Mouse (Mus musculus): ENCODE data around the gene Acox1. TPM values are rescaled to one million over a fixed set of nuclear protein-coding genes. Genes with fewer than 3 reads are reported as not detected.

Acox1 gene
- polyA plus RNA-seq, 1 experiment from 2014 or later = 61.7 TPM

DNA sequence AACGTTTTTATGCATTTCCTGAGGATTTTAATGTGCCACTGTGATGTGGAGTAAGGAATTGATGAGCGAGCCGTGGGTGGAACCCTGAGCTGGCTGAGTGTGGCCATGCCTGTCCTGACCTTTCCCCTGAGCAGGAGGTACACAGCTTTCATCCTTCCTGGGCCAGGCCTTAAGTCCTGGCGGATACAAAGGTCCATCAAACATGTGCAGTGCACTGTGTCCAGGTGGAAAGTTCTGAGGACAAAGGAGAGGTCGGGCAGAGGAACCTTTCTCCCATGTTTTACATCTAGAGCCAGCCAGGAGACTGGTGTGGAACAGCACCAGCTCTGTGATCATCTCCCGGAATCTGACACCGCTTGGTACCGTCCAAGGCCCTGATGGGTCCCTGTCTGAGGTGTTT is 10.4 kb upstream of the Acox1 start:
- H3K9me3 ChIP-seq (replicated peaks) = no peaks in the 10 kb centered on the region
- H3K4me1 ChIP-seq = no peaks in the 10 kb centered on the region
- no peak overlapping the region for H3K27ac ChIP-seq (replicated peaks)
- H3K9ac ChIP-seq (replicated peaks) = no peak overlapping the region
- WGBS = 82% methylated on average over 8 of the region's 8 CpGs
- H3K36me3 ChIP-seq = peaks cover 26% of the 10 kb centered on the region
- no peak overlapping the region for H3K4me3 ChIP-seq (replicated peaks)
- H3K27me3 ChIP-seq (replicated peaks) = no peaks in the 10 kb centered on the region
- ATAC-seq (ENCODE audit: low FRiP score) = no peak
- no peak overlapping the region for H3K4me2 ChIP-seq

- H3K27ac ChIP-seq (replicated peaks) = no peak overlapping the region
- no peaks in the 10 kb centered on the region for H3K9me3 ChIP-seq (replicated peaks)
- peaks cover 26% of the 10 kb centered on the region for H3K36me3 ChIP-seq
- no peaks in the 10 kb centered on the region for H3K27me3 ChIP-seq (replicated peaks)
- no peak overlapping the region for H3K4me2 ChIP-seq
- no peak overlapping the region for H3K9ac ChIP-seq (replicated peaks)
- H3K4me3 ChIP-seq (replicated peaks) = no peak overlapping the region
- H3K4me1 ChIP-seq = no peaks in the 10 kb centered on the region
- ATAC-seq (ENCODE audit: low FRiP score) = no peak
- 89% methylated on average over 3 of the region's 3 CpGs for WGBS
Observed at GRCm38 (mm10) chr11:116208660-116209059, 9.8 kb upstream of the Acox1 start.

DNA sequence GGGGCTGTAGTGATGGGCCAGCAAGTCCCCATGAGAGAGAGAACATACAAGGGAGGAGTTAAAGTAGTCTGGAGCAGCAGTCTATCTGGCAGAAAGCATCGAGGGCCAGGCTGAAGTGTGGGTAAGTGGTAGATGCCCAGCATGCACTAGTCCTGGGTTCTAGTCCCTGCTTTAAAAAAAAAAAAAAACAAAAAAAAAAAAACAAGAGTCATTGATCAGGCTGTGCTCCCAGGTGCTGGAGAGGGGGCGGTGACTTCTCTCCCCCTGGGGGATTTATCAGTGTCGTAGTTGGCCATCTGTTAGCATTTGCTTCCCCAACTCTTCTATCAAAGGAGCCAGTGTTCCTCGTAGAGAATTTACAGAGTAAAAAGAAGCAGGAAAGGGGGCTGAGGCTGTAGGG is 7.8 kb upstream of the Acox1 start:
- Histone ChIP-seq H3K4me2 (no peak overlapping the region), H3K27me3 (replicated peaks) (no peaks in the 10 kb centered on the region), H3K9ac (replicated peaks) (no peak overlapping the region), H3K4me1 (no peaks in the 10 kb centered on the region), H3K9me3 (replicated peaks) (no peaks in the 10 kb centered on the region), H3K36me3 (peaks cover 26% of the 10 kb centered on the region), H3K4me3 (replicated peaks) (no peak overlapping the region), H3K27ac (replicated peaks) (no peak overlapping the region)
- ATAC-seq (ENCODE audit: low FRiP score) = no peak
- 65% methylated on average over 4 of the region's 4 CpGs for WGBS

- WGBS = 98% methylated on average over 3 of the region's 3 CpGs
- ATAC-seq (ENCODE audit: low FRiP score) = no peak
- Histone ChIP-seq H3K36me3 (peaks cover 26% of the 10 kb centered on the region), H3K27ac (replicated peaks) (no peak overlapping the region), H3K9me3 (replicated peaks) (no peaks in the 10 kb centered on the region), H3K9ac (replicated peaks) (no peak overlapping the region), H3K27me3 (replicated peaks) (no peaks in the 10 kb centered on the region), H3K4me2 (no peak overlapping the region), H3K4me1 (peaks cover 8% of the 10 kb centered on the region), H3K4me3 (replicated peaks) (no peak overlapping the region)
Observed at GRCm38 (mm10) chr11:116203150-116203549, 4.3 kb upstream of the Acox1 start.

- Histone ChIP-seq H3K27ac (replicated peaks) (no peak overlapping the region), H3K4me2 (no peak overlapping the region), H3K9ac (replicated peaks) (no peak overlapping the region), H3K4me3 (replicated peaks) (no peak overlapping the region), H3K36me3 (peaks cover 15% of the 10 kb centered on the region), H3K4me1 (peaks cover 27% of the 10 kb centered on the region), H3K27me3 (replicated peaks) (no peaks in the 10 kb centered on the region), H3K9me3 (replicated peaks) (no peaks in the 10 kb centered on the region)
- 93% methylated on average over 2 of the region's 2 CpGs for WGBS
- ATAC-seq (ENCODE audit: low FRiP score) = no peak
Observed at GRCm38 (mm10) chr11:116201151-116201550, 2.3 kb upstream of the Acox1 start.

- 0 out of 2 replicates have a peak, but pooled peaks have one; percentile 2 for ATAC-seq (ENCODE audit: low FRiP score)
- WGBS = 21% methylated on average over 13 of the region's 13 CpGs
- Histone ChIP-seq H3K4me3 (replicated peaks) (peak overlapping the region; percentile 88), H3K36me3 (0 out of 2 replicates have a peak, but pooled peaks cover 4% of the 10 kb centered on the region), H3K4me1 (peaks cover 41% of the 10 kb centered on the region), H3K27me3 (replicated peaks) (no peaks in the 10 kb centered on the region), H3K9ac (replicated peaks) (peak overlapping the region; percentile 93), H3K9me3 (replicated peaks) (no peaks in the 10 kb centered on the region), H3K27ac (replicated peaks) (peak overlapping the region; percentile 99), H3K4me2 (peak overlapping the region; percentile 61)
Observed at GRCm38 (mm10) chr11:116198132-116198531, 713 bp downstream of the Acox1 start.

DNA sequence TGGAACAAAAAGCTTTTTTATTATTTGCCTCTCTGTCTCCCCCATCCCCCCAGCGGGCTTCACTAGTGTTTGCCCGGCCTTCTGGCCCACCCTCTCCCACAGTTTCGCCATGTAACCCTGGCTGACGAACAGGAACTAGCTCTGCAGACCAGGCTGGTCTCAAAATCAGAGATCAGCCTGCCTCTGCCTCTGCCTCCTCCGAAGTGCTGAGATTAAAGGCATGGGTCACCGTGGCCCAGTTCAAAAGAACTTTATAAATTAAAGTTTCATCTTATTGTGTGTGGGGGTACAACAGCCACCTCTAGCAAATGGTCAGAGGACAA is 1.3 kb downstream of the Acox1 start:
- Histone ChIP-seq H3K27me3 (replicated peaks) (no peaks in the 10 kb centered on the region), H3K4me3 (replicated peaks) (peak overlapping the region; percentile 88), H3K4me2 (peak overlapping the region; percentile 61), H3K9ac (replicated peaks) (peak overlapping the region; percentile 93; the same call in 1 of the 2 replicates), H3K36me3 (0 out of 2 replicates have a peak, but pooled peaks cover 7% of the 10 kb centered on the region), H3K9me3 (replicated peaks) (no peaks in the 10 kb centered on the region), H3K4me1 (peaks cover 41% of the 10 kb centered on the region), H3K27ac (replicated peaks) (no peak overlapping the region)
- ATAC-seq (ENCODE audit: low FRiP score) = no peak
- WGBS = 93% methylated on average over 6 of the region's 6 CpGs

DNA sequence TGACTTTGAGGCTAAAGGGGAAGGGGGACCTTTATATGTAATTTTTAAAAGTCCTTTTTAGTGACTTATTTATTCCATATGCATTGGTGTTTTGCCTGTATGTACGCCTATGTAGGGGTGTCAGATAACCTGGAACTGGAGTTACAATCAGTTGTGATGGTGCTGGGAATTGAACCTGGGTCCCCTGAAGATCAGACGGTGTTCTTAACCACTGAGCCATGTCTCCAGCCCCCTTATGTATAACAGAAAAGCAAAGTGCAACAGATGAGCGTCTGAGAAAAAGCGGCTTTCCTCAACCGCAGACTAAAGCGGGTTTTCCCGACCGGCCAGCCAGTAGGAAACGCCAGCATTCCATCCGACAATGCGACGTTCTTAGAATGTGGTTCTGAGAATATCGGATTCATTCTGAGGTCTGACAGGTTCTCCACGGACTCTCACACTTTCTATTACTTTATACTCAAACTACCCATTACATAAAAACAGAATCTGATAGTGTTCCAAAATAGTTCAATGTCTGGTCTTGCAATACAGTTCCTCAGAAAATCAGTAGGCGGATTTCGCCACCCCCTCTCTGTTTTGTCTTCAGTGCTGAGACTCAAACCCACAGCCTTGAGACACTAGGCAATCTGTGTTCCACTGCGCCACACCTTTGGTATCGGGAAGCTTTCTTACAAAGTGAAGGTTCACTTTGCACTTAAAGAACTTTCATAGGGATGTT is 1.8 kb downstream of the Acox1 start:
- no peak overlapping the region for H3K9ac ChIP-seq (replicated peaks)
- no peaks in the 10 kb centered on the region for H3K9me3 ChIP-seq (replicated peaks)
- no peaks in the 10 kb centered on the region for H3K27me3 ChIP-seq (replicated peaks)
- H3K36me3 ChIP-seq = 0 out of 2 replicates have a peak, but pooled peaks cover 7% of the 10 kb centered on the region
- 0 out of 2 replicates have a peak overlapping the region, but pooled peaks have one; percentile 88 for H3K4me3 ChIP-seq (replicated peaks)
- ATAC-seq (ENCODE audit: low FRiP score) = no peak
- peak overlapping the region; percentile 61 for H3K4me2 ChIP-seq
- H3K27ac ChIP-seq (replicated peaks) = no peak overlapping the region
- H3K4me1 ChIP-seq = peaks cover 41% of the 10 kb centered on the region
- WGBS = 93% methylated on average over 18 of the region's 18 CpGs

DNA sequence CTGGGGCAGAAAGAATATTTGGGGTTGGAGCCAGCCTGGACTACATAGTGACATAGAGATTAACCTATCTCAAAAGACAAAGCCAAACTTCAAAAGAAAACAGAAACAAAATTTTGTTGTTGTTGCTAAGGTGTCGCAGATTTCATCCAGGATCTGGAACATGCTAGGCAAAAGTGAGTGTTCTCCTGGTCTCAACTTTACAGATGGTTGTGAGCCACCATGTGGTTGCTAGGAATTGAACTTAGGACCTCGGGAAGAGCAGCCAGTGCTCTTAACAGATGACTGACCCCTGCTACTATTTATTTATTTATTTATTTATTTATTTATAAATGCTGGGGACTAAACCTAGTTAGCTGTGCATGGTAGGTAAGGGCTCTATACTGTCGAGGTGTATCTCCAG is 2.5 kb downstream of the Acox1 start:
- Histone ChIP-seq H3K9ac (replicated peaks) (no peak overlapping the region), H3K27ac (replicated peaks) (no peak overlapping the region), H3K27me3 (replicated peaks) (no peaks in the 10 kb centered on the region), H3K4me3 (replicated peaks) (no peak overlapping the region), H3K36me3 (peaks cover 12% of the 10 kb centered on the region; the same call in 1 of the 2 replicates), H3K4me1 (peaks cover 41% of the 10 kb centered on the region), H3K4me2 (no peak overlapping the region), H3K9me3 (replicated peaks) (no peaks in the 10 kb centered on the region)
- WGBS = 83% methylated on average over 3 of the region's 3 CpGs
- no peak for ATAC-seq (ENCODE audit: low FRiP score)

DNA sequence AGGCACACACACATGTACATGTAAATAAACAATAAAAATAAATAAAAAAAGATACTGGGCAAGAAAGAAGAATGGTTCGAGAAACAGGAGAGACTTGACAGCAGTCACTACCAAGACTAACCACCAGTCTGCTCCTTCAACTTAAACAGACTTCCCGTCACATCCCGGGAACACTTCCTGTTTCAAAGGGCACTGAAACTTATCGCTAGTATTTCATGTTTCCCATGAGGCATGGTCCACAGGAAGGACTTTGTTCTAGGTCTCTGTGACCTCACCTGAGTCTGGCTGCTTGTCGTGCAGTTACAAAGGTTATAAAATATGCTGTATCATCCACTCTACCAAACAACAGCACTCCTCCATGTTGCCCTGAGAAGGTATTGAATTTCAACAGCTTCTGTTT is 3.6 kb downstream of the Acox1 start:
- 83% methylated on average over 5 of the region's 5 CpGs for WGBS
- Histone ChIP-seq H3K4me2 (no peak overlapping the region), H3K4me1 (peaks cover 41% of the 10 kb centered on the region), H3K36me3 (peaks cover 19% of the 10 kb centered on the region), H3K4me3 (replicated peaks) (no peak overlapping the region), H3K9me3 (replicated peaks) (no peaks in the 10 kb centered on the region), H3K27ac (replicated peaks) (no peak overlapping the region), H3K27me3 (replicated peaks) (no peaks in the 10 kb centered on the region), H3K9ac (replicated peaks) (no peak overlapping the region)
- no peak for ATAC-seq (ENCODE audit: low FRiP score)

GRCm38 (mm10) chr11:116194619-116195018 is 4.2 kb downstream of the Acox1 start:
- 96% methylated on average over 8 of the region's 8 CpGs for WGBS
- H3K9ac ChIP-seq (replicated peaks) = no peak overlapping the region

DNA sequence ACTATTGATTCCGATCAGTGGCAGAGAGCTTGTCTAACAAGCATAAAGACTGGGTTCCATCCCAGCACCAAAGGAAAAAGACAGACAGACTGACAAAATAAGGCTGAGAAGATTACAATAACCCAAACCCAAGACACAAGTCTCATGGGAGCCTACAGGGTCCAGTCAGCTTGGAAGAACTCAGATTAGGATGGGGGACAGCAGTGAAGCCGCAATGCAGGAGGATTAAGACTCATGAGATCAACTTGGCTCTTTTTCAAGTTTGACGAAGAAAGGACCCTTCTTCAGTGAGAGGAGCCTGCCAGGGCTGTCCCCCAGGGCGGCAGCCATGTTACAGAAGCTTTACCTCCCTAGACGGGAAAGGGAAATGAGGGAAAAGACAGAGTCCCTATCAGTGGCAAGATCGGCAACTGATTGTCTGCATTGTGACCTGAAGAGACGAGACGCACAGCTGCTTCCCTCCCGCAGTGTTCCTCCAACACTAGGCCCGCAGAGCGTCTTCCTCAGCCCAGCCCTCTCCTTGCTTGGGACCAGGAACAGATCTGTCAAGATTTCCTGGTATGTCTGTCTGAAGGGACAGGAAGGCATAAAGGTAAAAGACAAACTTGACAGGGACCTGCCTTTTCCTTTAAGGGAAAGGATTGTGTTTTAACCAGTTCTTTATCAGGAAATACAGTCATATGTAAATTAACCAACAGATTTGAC is 11.5 kb downstream of the Acox1 start:
- H3K9ac ChIP-seq (replicated peaks) = no peak overlapping the region
- H3K27me3 ChIP-seq (replicated peaks) = no peaks in the 10 kb centered on the region
- peaks cover 62% of the 10 kb centered on the region for H3K36me3 ChIP-seq
- 44% methylated on average over 11 of the region's 11 CpGs for WGBS
- H3K27ac ChIP-seq (replicated peaks) = peak overlapping the region; percentile 71
- no peak for ATAC-seq (ENCODE audit: low FRiP score)
- no peak overlapping the region for H3K4me2 ChIP-seq
- no peak overlapping the region for H3K4me3 ChIP-seq (replicated peaks)
- peaks cover 16% of the 10 kb centered on the region for H3K4me1 ChIP-seq
- no peaks in the 10 kb centered on the region for H3K9me3 ChIP-seq (replicated peaks)

More at GRCm38 (mm10) chr11:116194619-116195018, 4.2 kb downstream of the Acox1 start:
- no peaks in the 10 kb centered on the region for H3K9me3 ChIP-seq (replicated peaks)
- H3K27ac ChIP-seq (replicated peaks) = no peak overlapping the region
- peaks cover 25% of the 10 kb centered on the region for H3K36me3 ChIP-seq
- H3K4me2 ChIP-seq = no peak overlapping the region
- peaks cover 39% of the 10 kb centered on the region for H3K4me1 ChIP-seq
- no peak overlapping the region for H3K4me3 ChIP-seq (replicated peaks)
- ATAC-seq (ENCODE audit: low FRiP score) = no peak
- no peaks in the 10 kb centered on the region for H3K27me3 ChIP-seq (replicated peaks)
